Mouse (Mus musculus): ENCODE data around the gene Tesc.
A peak's percentile ranks its signal among the peaks of the same experiment; 100 is the strongest.

The Tesc gene

GRCm38 (mm10) chr5:118015028-118015427 is 12.5 kb upstream of the Tesc start:
- DNase-seq (ENCODE audit: inconsistent age in 2 of 2, low spot score in 1 of 2): peak; percentile 98 to 99

- DNase-seq (ENCODE audit: inconsistent age in 2 of 2, low spot score in 1 of 2): peak in 1 of 2 experiments; percentile 57
Measured at GRCm38 (mm10) chr5:118015669-118016068, 11.9 kb upstream of the Tesc start.

DNA sequence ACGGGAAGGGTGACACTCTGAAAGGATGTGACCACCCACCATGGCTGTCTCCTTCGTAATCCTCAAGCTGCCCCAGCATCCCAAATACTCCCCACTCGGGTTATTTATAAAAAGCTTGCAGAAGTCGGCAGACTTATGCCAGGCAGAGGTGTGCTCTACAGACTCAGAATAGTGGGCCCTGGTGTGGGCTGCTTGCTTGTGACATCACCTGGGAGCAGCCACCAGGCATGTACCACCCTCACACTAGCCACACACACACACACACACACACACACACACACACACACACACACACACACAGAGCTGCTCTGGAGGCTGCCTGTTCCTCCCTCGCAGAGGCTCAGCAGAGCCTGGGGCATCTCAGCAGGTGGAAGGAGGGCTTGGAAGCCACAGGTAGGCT is 10.0 kb upstream of the Tesc start:
- no peak for DNase-seq (ENCODE audit: inconsistent age in 2 of 2, low spot score in 1 of 2)

GRCm38 (mm10) chr5:118019905-118020304 is 7.6 kb upstream of the Tesc start:
- no peak for DNase-seq (ENCODE audit: inconsistent age in 2 of 2, low spot score in 1 of 2)

GRCm38 (mm10) chr5:118023053-118023452 is 4.5 kb upstream of the Tesc start:
- DNase-seq (ENCODE audit: inconsistent age in 2 of 2, low spot score in 1 of 2): no peak

DNA sequence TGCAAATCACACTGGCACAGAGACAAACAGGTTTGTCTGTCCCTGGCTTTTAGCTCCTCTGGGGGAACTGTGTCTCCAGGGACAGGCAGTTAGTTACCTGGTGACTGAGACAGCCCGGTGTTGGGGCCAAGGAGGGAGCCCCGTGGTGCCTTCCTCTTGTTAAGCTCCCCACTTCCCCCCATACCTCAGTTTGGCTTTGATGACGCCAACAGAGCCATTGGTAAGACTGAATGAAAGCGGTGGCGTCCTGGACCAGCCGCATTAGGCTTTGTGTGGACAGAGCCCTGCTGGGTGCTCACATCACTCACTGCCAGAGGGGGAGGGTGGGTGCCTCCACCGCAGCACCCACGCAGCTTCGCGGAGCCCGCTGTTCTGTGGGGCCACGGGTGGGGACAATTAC is 1.7 kb upstream of the Tesc start:
- DNase-seq (ENCODE audit: inconsistent age in 2 of 2, low spot score in 1 of 2): no peak

DNA sequence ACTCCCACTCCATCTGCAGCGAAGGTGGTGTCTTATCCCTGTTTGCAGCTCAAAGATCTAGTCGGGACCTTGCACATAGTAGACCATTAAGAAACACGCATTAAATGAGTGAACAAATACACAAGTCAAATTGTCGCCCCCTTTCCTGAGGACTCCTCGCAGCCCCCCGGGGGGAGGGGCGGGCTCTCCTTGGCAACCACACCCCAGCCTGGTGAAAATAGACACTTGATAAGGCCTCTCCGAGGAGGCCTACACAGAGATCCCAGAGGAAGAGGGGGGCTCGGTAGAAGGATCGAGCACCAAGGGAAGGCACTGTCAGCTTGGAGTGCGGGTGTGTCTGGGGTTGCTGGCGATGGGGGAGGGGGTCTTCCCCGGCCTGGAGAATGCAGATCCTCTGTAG is 1.2 kb upstream of the Tesc start:
- DNase-seq (ENCODE audit: inconsistent age in 2 of 2, low spot score in 1 of 2): no peak

GRCm38 (mm10) chr5:118027101-118027697 is 344 bp upstream of the Tesc start:
- peak in 1 of 2 experiments; percentile 68 for DNase-seq (ENCODE audit: inconsistent age in 2 of 2, low spot score in 1 of 2)

DNA sequence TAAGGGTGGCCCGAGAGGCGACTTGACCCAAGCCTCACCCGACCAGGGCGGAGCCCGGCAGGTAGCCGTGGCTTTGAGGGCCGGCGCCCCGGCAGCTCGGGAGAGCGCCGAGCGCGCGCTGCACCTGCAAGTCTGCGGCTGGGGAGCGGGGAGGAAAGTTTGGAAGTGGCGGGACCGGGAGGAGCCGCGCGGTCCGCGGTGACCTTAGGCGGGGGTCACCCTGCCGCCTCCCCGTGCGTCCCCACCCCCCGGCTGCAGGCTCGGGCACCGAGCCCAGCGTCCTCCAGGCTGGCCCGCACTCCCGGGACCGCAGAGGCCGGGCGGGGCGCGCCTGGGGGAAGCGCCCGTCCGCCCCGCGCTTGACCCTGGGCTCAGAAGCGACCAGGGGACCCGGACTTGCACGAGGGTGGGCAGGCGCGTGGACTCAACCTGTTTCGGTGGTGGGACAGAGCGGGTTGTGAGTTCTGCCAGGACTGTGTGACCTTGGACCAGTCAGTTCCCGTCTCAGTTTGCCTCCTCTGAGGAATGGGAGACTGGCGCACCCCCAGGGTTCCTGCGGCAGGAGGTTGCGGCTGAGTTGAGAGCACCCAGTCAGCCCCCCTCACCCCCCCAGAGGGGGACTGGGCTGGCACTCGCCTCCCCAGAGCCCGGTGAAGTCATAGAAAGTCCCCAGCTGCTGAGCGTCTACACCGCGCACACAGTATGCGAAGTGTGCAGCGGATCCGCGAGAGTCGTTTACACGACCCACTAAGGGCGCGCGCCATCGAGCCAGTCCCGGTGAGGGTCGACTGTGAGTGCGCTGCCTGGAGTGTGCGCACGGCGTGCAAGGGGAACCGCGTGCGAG is 870 bp downstream of the Tesc start:
- peak; percentile 78 to 88 for DNase-seq (ENCODE audit: inconsistent age in 2 of 2, low spot score in 1 of 2)

- no peak for DNase-seq (ENCODE audit: inconsistent age in 2 of 2, low spot score in 1 of 2)
Measured at GRCm38 (mm10) chr5:118029035-118029408, 1.5 kb downstream of the Tesc start.

GRCm38 (mm10) chr5:118029420-118029819 is 1.9 kb downstream of the Tesc start:
- DNase-seq (ENCODE audit: inconsistent age in 2 of 2, low spot score in 1 of 2): peak; percentile 74 to 85

- peak in 1 of 2 experiments; percentile 52 for DNase-seq (ENCODE audit: inconsistent age in 2 of 2, low spot score in 1 of 2)
Measured at GRCm38 (mm10) chr5:118030022-118030675, 2.6 kb downstream of the Tesc start.

DNA sequence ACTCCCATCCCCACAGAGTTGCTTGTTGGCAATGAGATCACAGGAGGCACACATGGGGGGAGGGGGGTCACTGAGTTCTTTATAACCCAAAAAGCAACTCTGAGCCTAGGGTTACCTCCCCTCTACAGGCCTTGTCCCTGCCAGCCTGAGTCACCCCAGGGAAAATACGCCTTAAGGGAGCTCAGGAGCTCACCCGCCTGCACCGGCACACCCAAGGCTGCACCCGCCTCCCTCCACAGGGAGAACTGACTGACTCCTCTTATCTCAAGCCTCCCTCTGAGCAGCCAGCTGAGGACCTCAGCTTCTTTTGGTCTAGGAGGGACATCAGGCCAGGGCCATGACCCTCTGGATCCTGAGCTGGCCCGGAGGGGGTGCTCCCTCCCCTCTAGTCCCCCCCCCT is 3.5 kb downstream of the Tesc start:
- peak; percentile 86 for DNase-seq (ENCODE audit: inconsistent age in 2 of 2, low spot score in 1 of 2)

- DNase-seq (ENCODE audit: inconsistent age in 2 of 2, low spot score in 1 of 2): no peak
Measured at GRCm38 (mm10) chr5:118031508-118031907, 4.0 kb downstream of the Tesc start.

DNA sequence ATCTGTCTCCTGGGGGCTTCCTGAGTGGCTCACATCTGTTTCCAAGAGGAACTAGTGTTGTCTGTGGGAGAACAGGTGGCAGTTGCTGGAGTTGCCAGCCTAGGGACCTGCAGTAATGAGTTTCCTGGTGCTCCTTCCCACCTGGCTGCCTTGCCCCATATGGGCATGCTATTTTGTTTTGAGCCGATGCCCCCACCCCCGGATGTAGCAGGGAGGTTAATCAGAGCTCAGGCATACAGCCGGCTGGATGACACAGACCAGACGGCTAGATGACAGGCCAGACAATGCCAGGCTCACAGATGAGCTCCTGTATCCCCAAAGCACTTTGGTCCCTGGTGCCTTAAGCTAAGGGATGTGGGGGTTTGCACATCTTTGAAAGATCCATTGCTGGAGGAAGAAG is 5.8 kb downstream of the Tesc start:
- no peak for DNase-seq (ENCODE audit: inconsistent age in 2 of 2, low spot score in 1 of 2)

- DNase-seq (ENCODE audit: inconsistent age in 2 of 2, low spot score in 1 of 2): peak; percentile 84 to 88
Measured at GRCm38 (mm10) chr5:118033740-118034139, 6.2 kb downstream of the Tesc start.

DNA sequence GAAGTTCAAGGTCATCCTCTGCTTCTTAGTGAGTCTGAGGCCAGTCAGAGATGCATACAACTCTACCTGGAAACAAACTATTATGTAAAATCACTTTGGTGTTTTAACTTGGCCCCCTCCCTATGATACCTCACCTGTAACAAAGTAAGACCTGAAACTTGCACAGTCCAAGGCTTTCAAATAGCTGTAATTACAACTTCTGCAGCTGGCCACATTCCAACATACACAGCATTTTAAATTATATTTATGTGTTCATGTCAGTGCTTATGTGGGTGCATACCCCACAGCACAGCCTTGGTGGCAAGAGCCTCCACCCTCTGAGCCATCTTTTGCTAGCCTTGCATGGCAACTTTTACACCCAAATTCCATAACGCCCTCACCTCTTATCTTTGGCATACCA is 7.1 kb downstream of the Tesc start:
- no peak for DNase-seq (ENCODE audit: inconsistent age in 2 of 2, low spot score in 1 of 2)

- DNase-seq (ENCODE audit: inconsistent age in 2 of 2, low spot score in 1 of 2): peak in 1 of 2 experiments; percentile 42
Measured at GRCm38 (mm10) chr5:118035786-118036185, 8.2 kb downstream of the Tesc start.

DNA sequence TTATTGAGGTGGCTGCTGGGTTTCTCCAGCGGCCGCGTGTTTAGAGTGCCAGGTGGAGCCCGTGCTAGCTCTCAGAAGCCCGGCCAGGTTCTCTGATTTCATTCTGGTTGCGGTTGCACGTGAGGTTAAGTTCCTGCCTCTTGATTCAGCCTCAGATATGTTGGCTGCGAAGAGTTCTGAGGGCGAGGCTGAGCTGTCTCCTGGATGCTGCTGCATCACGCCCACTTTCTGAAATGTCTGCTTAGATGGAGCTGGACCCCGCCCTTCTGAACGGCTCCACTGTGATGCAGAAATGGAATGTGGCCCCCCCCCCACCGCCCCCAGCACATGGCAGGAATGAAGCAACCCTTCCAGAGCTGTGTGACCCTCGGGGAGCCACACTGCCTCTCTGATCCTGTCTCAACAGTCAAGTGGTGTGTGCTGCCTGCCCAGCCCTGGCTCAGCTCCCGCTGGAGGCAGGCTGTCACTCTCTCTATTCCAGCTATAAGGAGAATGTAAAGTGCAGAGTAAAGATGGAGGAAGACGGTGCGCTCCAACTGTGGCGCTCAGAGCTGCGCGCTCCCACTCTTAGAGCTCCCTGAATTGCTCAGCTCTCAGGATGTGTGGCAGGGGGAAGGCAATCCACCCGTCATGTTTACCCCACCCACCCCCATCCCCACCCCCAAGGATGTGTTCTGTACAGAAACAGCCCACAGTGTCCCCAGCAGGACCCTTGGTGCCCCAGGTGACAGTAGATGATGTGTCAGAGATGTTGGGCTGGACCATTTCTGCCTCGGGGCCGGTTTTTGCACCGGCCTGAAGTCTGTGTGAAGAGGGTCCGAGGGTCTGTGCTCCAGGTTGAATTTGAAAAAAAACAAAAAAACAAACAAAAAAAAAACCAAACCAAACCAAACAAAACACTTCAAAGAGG is 9.6 kb downstream of the Tesc start:
- peak in 1 of 2 experiments; percentile 31 for DNase-seq (ENCODE audit: inconsistent age in 2 of 2, low spot score in 1 of 2)

- DNase-seq (ENCODE audit: inconsistent age in 2 of 2, low spot score in 1 of 2): peak; percentile 70 to 81
Measured at GRCm38 (mm10) chr5:118037798-118038484, 10.4 kb downstream of the Tesc start.

Measured in adrenal gland, adult (tissue).